Comparison of ENCODE assay signal across 8 mouse cellular contexts in genomic region chr19:14597917-14598689, GRCm38 (mm10). TPM values are rescaled to one million over a fixed set of nuclear protein-coding genes. Genes with fewer than 3 reads are reported as not detected.
DNase-seq lines count a peak whose midpoint lies in the region; ATAC-seq and TF ChIP-seq lines count a peak whose summit lies in the region.

Gene Tle4, minus strand, starts transcription at chr19:14598051.

- H3K36me3 ChIP-seq in C2C12 (ENCODE audit: control insufficient read depth, insufficient read depth) (no peaks in the 10 kb centered on the region), myocyte (ENCODE audit: control insufficient read depth, insufficient read depth) (no peaks in the 10 kb centered on the region)
- peaks cover 20% of the 10 kb centered on the region for H3K36me3 ChIP-seq in erythroblast, embryonic 14.5 days (ENCODE audit: control insufficient read depth)
- no peaks in the 10 kb centered on the region for H3K36me3 ChIP-seq in heart, embryonic 11.5 days (ENCODE audit: control insufficient read depth, insufficient read depth, low read length)
- H3K36me3 ChIP-seq in kidney, embryonic 16.5 days (ENCODE audit: insufficient read depth, low read length) = no peaks in the 10 kb centered on the region
- peaks cover 11% of the 10 kb centered on the region for H3K36me3 ChIP-seq in liver, adult 2 months (ENCODE audit: control insufficient read depth, insufficient read depth, low read length)
- H3K36me3 ChIP-seq in splenic B cell, adult 2 months (ENCODE audit: control insufficient read depth, insufficient read depth, low read length, poor library complexity, severe bottlenecking) = peaks cover 6% of the 10 kb centered on the region

- peak within 1 kb of the TSS; percentile 96 for H3K27ac ChIP-seq in heart, embryonic 11.5 days (ENCODE audit: low read depth, low read length)
- peak within 1 kb of the TSS; percentile 95 for H3K27ac ChIP-seq in kidney, embryonic 16.5 days (ENCODE audit: low read length)
- peak within 1 kb of the TSS; percentile 79 for H3K27ac ChIP-seq in liver, adult 2 months (replicated peaks; ENCODE audit: insufficient read depth, low read depth, low read length)

- H3K27me3 ChIP-seq in C2C12 (ENCODE audit: control insufficient read depth, insufficient read depth, insufficient read length) (no peaks in the 10 kb centered on the region), myocyte (ENCODE audit: control insufficient read depth, insufficient read depth, insufficient read length) (peaks cover 12% of the 10 kb centered on the region)
- H3K27me3 ChIP-seq in erythroblast, embryonic 14.5 days (ENCODE audit: control insufficient read depth) = peaks cover 15% of the 10 kb centered on the region
- peaks cover 3% of the 10 kb centered on the region; the same call in 1 of the 2 replicates for H3K27me3 ChIP-seq in heart, embryonic 11.5 days (ENCODE audit: control insufficient read depth, insufficient read depth, low read length)
- H3K27me3 ChIP-seq in kidney, embryonic 16.5 days (ENCODE audit: insufficient read depth, low read length) = no peaks in the 10 kb centered on the region
- no peaks in the 10 kb centered on the region for H3K27me3 ChIP-seq in liver, adult 2 months (ENCODE audit: control insufficient read depth, insufficient read depth, low read length)
- no peaks in the 10 kb centered on the region for H3K27me3 ChIP-seq in splenic B cell, adult 2 months (ENCODE audit: control insufficient read depth, insufficient read depth, low read length, poor library complexity, severe bottlenecking)

- no peak for TF ChIP-seq CTCF in C2C12 (IDR thresholded peaks at IDR 0.05; ENCODE audit: control insufficient read depth, insufficient read depth, insufficient read length)
- no peak for TF ChIP-seq CTCF in brain, embryonic 14.5 days (IDR thresholded peaks at IDR 0.05; ENCODE audit: borderline replicate concordance, extremely low read depth, insufficient read depth, insufficient read length)
- no peak for TF ChIP-seq CTCF in liver, adult 2 months (IDR thresholded peaks at IDR 0.05; ENCODE audit: low read depth, low read length)

- H3ac ChIP-seq in C2C12 (ENCODE audit: control insufficient read depth, insufficient read length, low read depth) (peak within 1 kb of the TSS; percentile 93), myocyte (ENCODE audit: control insufficient read depth, insufficient read length) (peak within 1 kb of the TSS; percentile 98)

- no peaks in the 10 kb centered on the region for H3K9me3 ChIP-seq in erythroblast, embryonic 14.5 days (ENCODE audit: control insufficient read depth, low read length)
- H3K9me3 ChIP-seq in heart, embryonic 11.5 days (replicated peaks; ENCODE audit: control insufficient read depth, low read length) = no peaks in the 10 kb centered on the region
- no peaks in the 10 kb centered on the region for H3K9me3 ChIP-seq in kidney, embryonic 16.5 days (ENCODE audit: low read length)

- H3K4me1 ChIP-seq in erythroblast, embryonic 14.5 days (ENCODE audit: control insufficient read depth) = peaks cover 25% of the 10 kb centered on the region
- H3K4me1 ChIP-seq in heart, embryonic 11.5 days (ENCODE audit: control insufficient read depth, insufficient read depth, low read length) = 0 out of 2 replicates have a peak, but pooled peaks cover 3% of the 10 kb centered on the region
- peaks cover 32% of the 10 kb centered on the region for H3K4me1 ChIP-seq in kidney, embryonic 16.5 days (ENCODE audit: insufficient read depth, low read length)
- H3K4me1 ChIP-seq in liver, adult 2 months (ENCODE audit: control insufficient read depth, insufficient read depth, low read length) = peaks cover 14% of the 10 kb centered on the region

- DNase-seq in brain, embryonic 14.5 days (ENCODE audit: low read depth) = peak; percentile 100
- DNase-seq in liver, adult 2 months (ENCODE audit: extremely low read depth, low read depth, low spot score) = peak; percentile 96
- peak; percentile 100 for DNase-seq in splenic B cell, adult 2 months (ENCODE audit: low read depth, low spot score)

- no peaks in the 10 kb centered on the region for H3K79me2 ChIP-seq in C2C12 (ENCODE audit: control insufficient read depth, insufficient read depth)
- peaks cover 5% of the 10 kb centered on the region; the same call in 1 of the 2 replicates for H3K79me2 ChIP-seq in liver, adult 2 months (ENCODE audit: control insufficient read depth, insufficient read depth, low read length)
- no peaks in the 10 kb centered on the region for H3K79me2 ChIP-seq in myocyte (ENCODE audit: control insufficient read depth, insufficient read depth)

- H3K79me3 ChIP-seq in C2C12 (ENCODE audit: low read depth) = no peaks in the 10 kb centered on the region

- peak within 1 kb of the TSS; percentile 95 for H3K9ac ChIP-seq in heart, embryonic 11.5 days (ENCODE audit: low read depth, low read length)
- H3K9ac ChIP-seq in kidney, embryonic 16.5 days (replicated peaks; ENCODE audit: low read length) = peak within 1 kb of the TSS; percentile 95
- peak within 1 kb of the TSS; percentile 93 for H3K9ac ChIP-seq in liver, adult 2 months (ENCODE audit: low read depth, low read length)

- H3K4me3 ChIP-seq in C2C12 (ENCODE audit: insufficient read depth, poor library complexity, severe bottlenecking) (peak within 1 kb of the TSS; percentile 32), myocyte (peak within 1 kb of the TSS; percentile 36)
- H3K4me3 ChIP-seq in erythroblast, embryonic 14.5 days (replicated peaks) = peak within 1 kb of the TSS; percentile 93
- peak within 1 kb of the TSS; percentile 89 for H3K4me3 ChIP-seq in heart, embryonic 11.5 days (ENCODE audit: low read depth, low read length)
- peak within 1 kb of the TSS; percentile 92 for H3K4me3 ChIP-seq in kidney, embryonic 16.5 days (ENCODE audit: low read length)
- H3K4me3 ChIP-seq in liver, adult 2 months (ENCODE audit: insufficient read depth, low read depth, low read length) = peak within 1 kb of the TSS; percentile 85

- TF ChIP-seq POLR2A in brain, embryonic 14.5 days (IDR thresholded peaks at IDR 0.05; ENCODE audit: borderline replicate concordance, extremely low read depth, insufficient read depth, insufficient read length, poor library complexity, severe bottlenecking) = peak; percentile 67; the same call in 1 of the 2 replicates
- peak; percentile 93 for TF ChIP-seq POLR2A in liver, adult 2 months (IDR thresholded peaks at IDR 0.05; ENCODE audit: extremely low read depth, insufficient read depth, low read length)
- peak; percentile 64 for TF ChIP-seq POLR2A in myocyte (IDR thresholded peaks at IDR 0.05; ENCODE audit: insufficient read length, low read depth)

- under 1% methylated on average over 71 of the region's 71 CpGs for WGBS in heart, embryonic 11.5 days (ENCODE audit: insufficient replicate concordance)
- WGBS in kidney, embryonic 16.5 days = under 1% methylated on average over 70 of the region's 71 CpGs
- under 1% methylated on average over 71 of the region's 71 CpGs for WGBS in liver, adult 2 months

- ATAC-seq in heart, embryonic 11.5 days (replicated peaks; ENCODE audit: insufficient number of reproducible peaks, low FRiP score, low TSS enrichment) = peak; percentile 98
- peak; percentile 98 for ATAC-seq in kidney, embryonic 16.5 days (ENCODE audit: low FRiP score, low TSS enrichment)

- peak within 1 kb of the TSS; percentile 86 for H3K4me2 ChIP-seq in heart, embryonic 11.5 days
- peak within 1 kb of the TSS; percentile 72 for H3K4me2 ChIP-seq in kidney, embryonic 16.5 days (replicated peaks; ENCODE audit: low read depth, low read length)
- peak within 1 kb of the TSS; percentile 97 for H3K4me2 ChIP-seq in myocyte (ENCODE audit: low read depth)

TF ChIP-seq in C2C12, 6 proteins besides CTCF, POLR2A, EP300 and RAD21:
- TF ChIP-seq MYOD1 (IDR thresholded peaks at IDR 0.05; ENCODE audit: control insufficient read depth, insufficient read length, low read depth) = peak; percentile 62
- peak; percentile 18 for TF ChIP-seq USF1 (IDR thresholded peaks at IDR 0.05; ENCODE audit: low read depth)
- TF ChIP-seq MYOG (IDR thresholded peaks at IDR 0.05; ENCODE audit: control insufficient read depth, extremely low read depth, insufficient read length) = no peak

TF ChIP-seq in myocyte, 11 proteins besides CTCF, POLR2A, EP300 and RAD21:
- TF ChIP-seq MYOG (IDR thresholded peaks at IDR 0.05; ENCODE audit: control insufficient read depth in 1 of 3, insufficient read depth in 1 of 3, insufficient read length in 2 of 3, low read depth in 2 of 3) (peak in 2 of 3 experiments; percentile 20 to 83), CEBPB (IDR thresholded peaks at IDR 0.05; ENCODE audit: insufficient read depth, poor library complexity, severe bottlenecking) (no peak), SRF (IDR thresholded peaks at IDR 0.05; ENCODE audit: control insufficient read depth, insufficient read length, low read depth) (peak; percentile 98), MYOD1 (IDR thresholded peaks at IDR 0.05; ENCODE audit: control insufficient read depth in 1 of 3, insufficient read length in 2 of 3, low read depth in 2 of 3) (peak in 2 of 3 experiments; percentile 78 to 86), USF1 (IDR thresholded peaks at IDR 0.05; ENCODE audit: low read depth) (peak; percentile 22), REST (IDR thresholded peaks at IDR 0.05; ENCODE audit: insufficient read depth, insufficient read length) (no peak), MAX (IDR thresholded peaks at IDR 0.05; ENCODE audit: low read depth) (no peak), TCF12 (IDR thresholded peaks at IDR 0.05; ENCODE audit: insufficient read depth, poor library complexity, severe bottlenecking) (peak; percentile 22), POLR2AphosphoS2 (IDR thresholded peaks at IDR 0.05; ENCODE audit: insufficient read length, low read depth) (peak; percentile 62), E2F4 (IDR thresholded peaks at IDR 0.05; ENCODE audit: insufficient read depth) (no peak), TCF3 (IDR thresholded peaks at IDR 0.05; ENCODE audit: insufficient read length, low read depth) (peak; percentile 58)

RNA-seq across cellular contexts. Expression of gene Tle4, which starts in this region (rescaled TPM):
- polyA plus RNA-seq in C2C12 (2012; fragmentation: generic; extraction: Trizol) (0.95 TPM), myocyte (2012; fragmentation: generic; extraction: Trizol) (0.76 TPM)
- 50.3 and 56.5 TPM in 2 replicates for polyA plus RNA-seq in brain, embryonic 14.5 days (2012; rRNA removed)
- polyA plus RNA-seq in erythroblast, embryonic 14.5 days (2012) = 0.32 and 0.41 TPM in 2 replicates
- polyA plus RNA-seq in heart, embryonic 11.5 days (2014; fragmentation: Nextera tagmentation; extraction: Ambion mirVana) = 9.4 and 9.7 TPM in 2 replicates
- 13.4 and 14.6 TPM in 2 replicates for polyA plus RNA-seq in kidney, embryonic 16.5 days (2015; fragmentation: Nextera tagmentation; extraction: Ambion mirVana)
- total RNA-seq in liver, adult 2 months (2014; rRNA removed) = 5.4 and 7.2 TPM in 2 replicates
- polyA plus RNA-seq in liver, adult 2 months (2012; rRNA removed) = 4.0 and 5.5 TPM in 2 replicates

Comparison
In these comparisons a context has a peak if more than half of its experiments do, and no peak if none do; other contexts are left out.
1. Peak in every context shown above with its lines: DNase-seq, ATAC-seq, H3K4me3 ChIP-seq and H3K27ac ChIP-seq.
2. H3K4me3 ChIP-seq: peak in every context shown above with its lines; median percentile 93 in erythroblast, embryonic 14.5 days; 92 in kidney, embryonic 16.5 days; 89 in heart, embryonic 11.5 days; 85 in liver, adult 2 months; 36 in myocyte; 32 in C2C12.